Mouse (Mus musculus): ENCODE data around the gene Pex5l.

Gene Pex5l

DNA sequence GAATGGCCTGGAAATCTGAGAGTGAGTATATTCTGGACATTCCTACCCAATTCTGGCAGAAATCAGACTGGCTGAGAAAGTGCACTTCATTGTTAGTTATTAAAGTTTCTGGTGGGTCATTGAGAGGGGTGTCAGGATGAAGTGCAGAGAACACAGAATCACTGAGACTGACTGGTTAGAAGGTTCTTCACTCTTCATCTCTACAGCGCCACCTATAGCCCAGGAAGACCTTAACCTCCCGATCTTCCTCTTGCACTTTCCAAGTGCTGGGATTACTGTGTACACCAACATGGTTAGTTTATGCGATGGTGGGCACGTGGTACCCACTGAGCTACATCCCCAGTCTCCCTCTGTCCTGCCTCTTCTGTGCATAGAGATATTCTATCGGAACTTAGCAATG is 195.6 kb downstream of the Pex5l start:
- DNase-seq (ENCODE audit: low read depth, low spot score), result no peak

DNA sequence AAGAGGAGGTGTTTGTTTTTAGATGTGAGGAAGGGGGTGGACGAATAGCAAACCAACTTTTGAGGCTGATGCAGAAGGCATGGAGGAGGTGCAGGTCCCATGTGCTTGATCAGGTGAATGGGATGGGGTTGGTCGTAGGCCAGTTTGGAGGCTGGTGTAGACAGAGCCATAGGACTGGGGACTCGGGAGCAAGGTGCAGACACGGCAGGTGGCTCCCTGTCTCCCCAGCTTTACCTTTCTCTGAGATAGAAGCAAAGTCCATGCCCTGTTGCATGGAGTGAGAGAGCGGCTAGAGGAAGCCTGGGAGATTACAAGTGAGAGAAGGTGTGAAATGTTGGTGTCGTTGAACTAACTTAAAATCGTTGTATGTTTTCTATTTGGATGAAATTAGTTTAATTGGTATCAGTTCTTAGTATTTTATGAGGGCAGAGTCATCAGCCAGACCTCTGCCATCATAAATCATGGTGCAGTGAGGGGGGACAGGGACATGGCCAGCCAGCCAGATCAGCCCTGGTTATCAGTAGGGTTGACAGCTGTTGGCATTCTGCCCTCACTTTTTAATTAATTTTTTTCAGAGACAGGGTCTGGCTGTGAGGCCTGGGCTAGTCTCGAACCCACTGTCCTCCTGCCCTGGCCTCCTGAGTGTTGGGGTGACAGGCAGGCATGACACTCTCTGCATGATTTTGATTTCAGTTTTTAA is 203.1 kb downstream of the Pex5l start:
- DNase-seq (ENCODE audit: low read depth, low spot score), result no peak

GRCm38 (mm10) chr3:32924168-32924567 is 218.9 kb downstream of the Pex5l start:
- DNase-seq (ENCODE audit: low read depth, low spot score), result peak; percentile 16

GRCm38 (mm10) chr3:32910071-32910551 is 232.9 kb downstream of the Pex5l start:
- peak; percentile 50 for DNase-seq (ENCODE audit: low read depth, low spot score)

- no peak for DNase-seq (ENCODE audit: low read depth, low spot score)
These were observed 234.6 kb downstream of the Pex5l start for GRCm38 (mm10) chr3:32908400-32908799.

DNA sequence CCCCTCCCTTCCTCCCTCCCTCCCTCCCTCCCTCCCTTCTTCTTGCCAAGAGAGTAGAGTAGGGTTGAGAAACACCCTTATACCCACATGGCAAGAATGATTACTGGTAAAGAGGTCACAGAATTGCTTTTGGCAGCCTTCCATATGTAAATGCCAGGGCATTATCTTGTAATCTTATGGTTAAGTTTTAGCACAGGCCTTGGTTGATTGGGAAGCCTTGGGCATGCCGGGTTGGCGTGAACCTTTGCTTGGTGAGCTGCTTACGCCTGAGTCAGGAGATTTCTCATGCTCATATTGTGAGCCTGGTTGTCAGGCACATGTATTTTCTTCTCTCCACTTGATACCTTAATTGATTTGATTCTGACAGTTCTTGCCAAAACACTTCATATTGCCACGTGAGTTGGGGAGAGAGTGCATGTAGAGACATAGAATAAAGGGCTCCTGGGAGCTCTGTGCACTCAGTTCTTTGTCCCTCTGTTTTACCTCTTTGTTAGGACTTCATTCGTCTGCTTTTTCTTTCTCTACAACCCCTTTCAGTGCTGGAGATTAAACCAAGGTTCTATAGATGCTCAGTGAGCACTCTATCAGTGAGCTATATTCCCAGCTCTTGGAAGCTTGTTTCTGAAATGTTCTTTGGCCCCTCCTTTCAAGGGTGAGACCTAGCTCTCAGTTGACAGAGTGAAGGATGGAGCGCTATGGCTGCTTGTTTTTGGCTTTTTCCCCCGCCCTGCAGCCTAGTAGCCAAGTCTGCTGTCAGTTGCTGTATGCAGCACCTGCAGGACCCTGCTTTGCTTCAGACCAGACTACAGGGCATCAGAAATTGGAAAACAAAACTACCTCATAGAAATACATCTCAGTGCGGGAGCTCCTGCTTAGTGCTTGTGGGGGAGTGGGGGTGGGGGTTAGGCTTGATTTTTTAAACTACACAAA is 236.9 kb downstream of the Pex5l start:
- DNase-seq (ENCODE audit: low read depth, low spot score), result no peak

- DNase-seq (ENCODE audit: low read depth, low spot score), result no peak
These were observed 238.4 kb downstream of the Pex5l start for GRCm38 (mm10) chr3:32904599-32904998.

- no peak for DNase-seq (ENCODE audit: low read depth, low spot score)
These were observed 239.6 kb downstream of the Pex5l start for GRCm38 (mm10) chr3:32903462-32903861.

Data from telencephalon, adult 2 months (tissue).